Mouse (Mus musculus) heart, embryonic 14.5 days (tissue): ENCODE results near the gene Pank2. TPM values are rescaled to one million over a fixed set of nuclear protein-coding genes. Genes with fewer than 3 reads are reported as not detected.

Experiments
- ATAC-seq: fragments of 200-750 bp; cut with Nextera tagmentation; 2 replicates; pipeline ENCODE4 v1.8.0; 2017; ENCODE audit warnings: low read depth, moderate TSS enrichment; ENCODE audit not compliant: insufficient number of reproducible peaks, insufficient read depth, low FRiP score
- H3K27ac ChIP-seq, 2 experiments: fragments of 200-500 bp in 1 of 2; fragments of 300-500 bp in 1 of 2; sonication (generic) in 1 of 2; replicated peaks in 1 of 2; 2 replicates each; pipeline ENCODE4 v1.5.1; 2012 to 2014; ENCODE audit warnings: low read depth in 2 of 2, low read length in 2 of 2, control low read depth in 1 of 2, mild to moderate bottlenecking in 1 of 2, mixed read lengths in 1 of 2; ENCODE audit not compliant: control insufficient read depth in 1 of 2, insufficient read depth in 1 of 2
- H3K27me3 ChIP-seq: fragments of 300-500 bp; sonication (generic); 2 replicates; pipeline ENCODE4 v1.6.1; 2014; ENCODE audit warnings: mild to moderate bottlenecking, low read length, control low read depth; ENCODE audit not compliant: control insufficient read depth, insufficient read depth
- H3K36me3 ChIP-seq: fragments of 300-500 bp; sonication (generic); 2 replicates; pipeline ENCODE4 v1.6.1; 2014; ENCODE audit warnings: mild to moderate bottlenecking, control low read depth, low read length, mixed read lengths; ENCODE audit not compliant: control insufficient read depth, insufficient read depth
- H3K4me1 ChIP-seq, 2 experiments: fragments of 200-500 bp in 1 of 2; fragments of 300-500 bp in 1 of 2; sonication (generic) in 1 of 2; 2 replicates each; pipeline ENCODE4 v1.6.1; 2012 to 2014; ENCODE audit warnings: low read length in 2 of 2, control low read depth in 1 of 2, mixed read lengths in 1 of 2; ENCODE audit not compliant: control insufficient read depth in 2 of 2, insufficient read depth in 2 of 2
- H3K4me2 ChIP-seq: fragments of 300-500 bp; sonication (generic); 2 replicates; pipeline ENCODE4 v1.6.1; 2014; ENCODE audit warnings: mild to moderate bottlenecking, low read length
- H3K4me3 ChIP-seq, 2 experiments: fragments of 200-500 bp in 1 of 2; fragments of 300-500 bp in 1 of 2; sonication (generic) in 1 of 2; 2 replicates each; pipeline ENCODE4 v1.5.1; 2012 to 2014; ENCODE audit warnings: low read length in 2 of 2, mild to moderate bottlenecking in 2 of 2, control low read depth in 1 of 2, low read depth in 1 of 2, moderate library complexity in 1 of 2; ENCODE audit not compliant: control insufficient read depth in 1 of 2, insufficient read depth in 1 of 2
- H3K9ac ChIP-seq: fragments of 300-500 bp; sonication (generic); 2 replicates; pipeline ENCODE4 v1.6.1; 2014; ENCODE audit warnings: mild to moderate bottlenecking, low read length
- H3K9me3 ChIP-seq: fragments of 300-500 bp; sonication (generic); 2 replicates; pipeline ENCODE4 v1.6.1; 2016; ENCODE audit warnings: low read length, control low read depth; ENCODE audit not compliant: control insufficient read depth
- WGBS: fragments of 180-500 bp; shearing (Covaris S2); extraction: QIAGEN DNeasy Blood & Tissue Kit; methylation state at CpG from one replicate; pipeline ENCODE4 v1.1.7; 2014; 5-methylcytosine and 5-hydroxymethylcytosine counted together
- polyA plus RNA-seq: library from polyadenylated mRNA; unstranded; fragments of >200 nt; fragmentation: Nextera tagmentation; extraction: Ambion mirVana; gene quantifications from 2 replicates; pipeline ENCODE4 v1.2.1, GENCODE M21; 2014

Gene Pank2
- polyA plus RNA-seq, 1 experiment from 2014 or later = 32.9 TPM

DNA sequence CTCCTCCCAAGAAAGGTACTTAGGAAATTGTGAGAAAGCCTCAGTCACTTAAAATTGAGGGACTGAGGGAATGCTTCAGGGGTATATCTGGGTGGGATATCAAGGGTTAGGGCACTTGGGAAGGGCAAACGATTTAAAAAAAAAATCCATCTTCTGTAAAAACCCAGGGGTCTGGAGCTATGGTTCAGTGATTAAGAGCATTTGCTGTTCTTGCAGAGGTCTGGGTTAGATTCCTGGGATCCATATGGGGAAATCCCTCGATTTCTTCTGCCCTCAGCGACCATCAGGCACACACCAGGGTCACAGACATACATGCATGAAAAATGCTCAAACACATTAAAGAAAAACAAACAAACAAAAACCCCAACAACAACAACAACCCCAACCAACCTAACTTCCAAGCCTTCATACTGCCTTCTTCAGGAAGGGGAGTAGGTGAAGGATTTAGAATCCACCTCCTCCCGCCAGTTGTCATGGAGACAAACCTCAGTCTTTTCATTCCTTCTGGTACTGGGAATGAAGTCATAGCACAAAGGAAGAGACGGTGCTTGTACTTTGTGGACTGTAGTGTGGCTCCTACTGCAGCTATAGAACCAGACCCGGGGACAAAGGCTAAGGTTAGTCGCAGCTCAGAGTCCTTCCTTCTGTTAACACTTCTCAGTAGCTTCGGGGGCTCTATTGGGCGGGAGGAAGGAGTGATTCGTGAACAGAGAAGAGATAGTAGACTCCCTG is 648 bp upstream of the Pank2 start:
- H3K27ac ChIP-seq = peak overlapping the region; percentile 96 to 99
- peaks cover 14 to 35% of the 10 kb centered on the region in 2 experiments for H3K4me1 ChIP-seq
- H3K9me3 ChIP-seq = no peaks in the 10 kb centered on the region
- ATAC-seq = no peak; the same call in 1 of the 2 replicates
- H3K27me3 ChIP-seq = no peaks in the 10 kb centered on the region
- peak overlapping the region; percentile 71 to 79 for H3K4me3 ChIP-seq
- H3K36me3 ChIP-seq = peaks cover 4% of the 10 kb centered on the region; the same call in 1 of the 2 replicates
- WGBS = 6% methylated on average over 10 of the region's 10 CpGs
- peak overlapping the region; percentile 85 for H3K9ac ChIP-seq
- H3K4me2 ChIP-seq = peak overlapping the region; percentile 60

DNA sequence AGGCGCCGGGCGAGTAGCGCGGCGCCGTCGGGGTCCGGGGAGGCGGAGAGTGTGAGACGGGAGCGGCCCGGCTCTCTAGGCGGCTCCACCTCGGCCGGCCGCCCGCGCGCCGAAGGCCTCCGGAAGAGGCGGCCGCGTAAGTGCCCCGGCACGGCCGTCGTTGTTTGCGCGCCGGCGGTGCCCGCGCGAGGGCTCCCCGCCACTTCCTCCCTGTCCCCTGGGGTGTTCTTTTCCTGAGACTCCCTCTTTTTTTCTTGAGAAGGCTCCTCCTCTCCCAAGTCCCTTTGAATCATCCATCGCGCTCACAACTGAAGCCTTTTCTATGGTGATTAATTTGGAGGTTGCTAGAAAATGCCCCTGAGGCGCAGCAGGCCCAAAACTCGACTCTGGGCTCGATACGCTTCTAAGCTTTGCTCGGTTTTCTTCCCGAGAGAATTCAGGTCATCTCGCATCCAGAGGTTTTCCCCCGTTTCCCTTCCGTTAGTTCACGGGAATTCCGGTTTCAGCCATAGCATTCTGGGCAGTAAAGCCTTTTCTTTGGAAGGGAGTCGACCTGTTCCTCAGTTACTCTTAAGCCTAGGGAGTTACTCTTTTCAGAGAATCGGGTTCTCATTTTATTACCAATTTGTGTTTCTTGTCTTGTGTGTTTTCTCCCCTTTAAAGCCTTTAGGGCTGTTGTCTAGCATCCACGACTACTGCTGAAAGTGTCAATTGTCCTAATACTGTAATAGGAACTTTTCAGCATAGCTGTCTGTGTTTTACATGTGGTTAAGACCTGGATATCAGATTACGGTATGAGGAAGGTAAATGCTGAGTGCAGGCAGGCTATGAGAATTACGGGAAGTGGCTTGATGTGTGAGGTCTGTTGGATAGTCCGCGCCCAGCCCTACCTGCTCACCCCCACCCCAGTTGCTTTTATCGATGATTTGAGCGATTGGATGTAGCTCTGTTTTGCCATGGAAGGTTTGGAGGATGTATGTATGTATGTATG is 680 bp downstream of the Pank2 start:
- Histone ChIP-seq H3K27ac (peak overlapping the region; percentile 98 to 99), H3K27me3 (no peaks in the 10 kb centered on the region), H3K36me3 (peaks cover 4% of the 10 kb centered on the region; the same call in 1 of the 2 replicates), H3K9ac (peak overlapping the region; percentile 85), H3K4me2 (peak overlapping the region; percentile 90), H3K4me1 (peaks cover 12 to 35% of the 10 kb centered on the region in 2 experiments), H3K4me3 (peak overlapping the region; percentile 79 to 96), H3K9me3 (no peaks in the 10 kb centered on the region)
- ATAC-seq = peak; percentile 68
- WGBS = under 1% methylated on average over 56 of the region's 59 CpGs

DNA sequence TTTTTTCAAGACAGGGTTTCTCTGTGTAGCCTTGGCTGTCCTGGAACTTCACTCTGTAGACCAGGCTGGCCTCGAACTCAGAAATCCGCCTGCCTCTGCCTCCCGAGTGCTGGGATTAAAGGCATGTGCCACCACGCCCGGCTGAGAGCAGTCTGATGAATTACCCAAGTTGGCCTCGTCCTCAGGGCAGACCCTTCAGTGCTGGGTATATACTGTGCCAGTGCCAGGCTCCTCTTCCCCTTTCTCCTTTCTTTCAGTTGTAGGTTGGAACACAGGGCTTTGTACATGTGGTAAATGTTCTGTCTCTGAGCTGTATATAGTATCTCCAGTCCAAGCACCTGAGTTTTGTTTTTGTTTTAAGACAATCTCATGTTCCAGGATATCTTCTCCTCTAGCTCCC is 1.7 kb downstream of the Pank2 start:
- peak overlapping the region; percentile 85; the same call in 1 of the 2 replicates for H3K9ac ChIP-seq
- H3K4me1 ChIP-seq = peaks cover 12 to 35% of the 10 kb centered on the region in 2 experiments
- 75% methylated on average over 6 of the region's 6 CpGs for WGBS
- H3K36me3 ChIP-seq = peaks cover 4% of the 10 kb centered on the region; the same call in 1 of the 2 replicates
- no peak for ATAC-seq
- H3K27me3 ChIP-seq = no peaks in the 10 kb centered on the region
- peak overlapping the region; percentile 90 for H3K4me2 ChIP-seq
- H3K4me3 ChIP-seq = peak overlapping the region in 1 of 2 experiments; percentile 79; a peak in 1 of 4 replicates
- no peaks in the 10 kb centered on the region for H3K9me3 ChIP-seq
- H3K27ac ChIP-seq = no peak overlapping the region

- no peak overlapping the region for H3K4me3 ChIP-seq
- no peak overlapping the region for H3K27ac ChIP-seq
- H3K9me3 ChIP-seq = no peaks in the 10 kb centered on the region
- H3K9ac ChIP-seq = no peak overlapping the region
- peaks cover 4% of the 10 kb centered on the region; the same call in 1 of the 2 replicates for H3K36me3 ChIP-seq
- H3K4me2 ChIP-seq = no peak overlapping the region
- peaks cover 12 to 33% of the 10 kb centered on the region in 2 experiments for H3K4me1 ChIP-seq
- 87% methylated on average over 2 of the region's 2 CpGs for WGBS
- no peak for ATAC-seq
- H3K27me3 ChIP-seq = no peaks in the 10 kb centered on the region
Observed at GRCm38 (mm10) chr2:131265056-131265455, 2.8 kb downstream of the Pank2 start.

DNA sequence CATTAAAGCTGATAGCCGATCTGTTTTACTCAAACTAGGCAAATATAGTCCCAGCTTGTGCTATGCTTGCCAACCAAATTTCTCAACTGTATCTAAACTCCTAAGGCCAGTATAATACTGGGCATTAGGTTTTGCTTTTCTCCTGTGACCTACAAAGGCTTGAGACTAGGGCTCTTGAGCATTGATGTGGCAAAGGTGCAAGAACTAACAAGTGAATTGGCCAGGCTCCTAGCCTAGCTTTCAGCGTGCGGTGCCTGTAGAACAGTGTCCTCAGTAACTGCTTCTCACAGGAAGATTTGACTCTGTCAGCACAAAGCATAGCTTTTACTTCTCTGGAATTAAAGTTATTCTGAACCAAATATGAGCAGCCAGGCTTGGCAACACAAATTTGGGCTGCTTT is 13.2 kb downstream of the Pank2 start:
- H3K4me2 ChIP-seq = no peak overlapping the region
- no peaks in the 10 kb centered on the region for H3K4me1 ChIP-seq
- no peak overlapping the region for H3K9ac ChIP-seq
- H3K27me3 ChIP-seq = no peaks in the 10 kb centered on the region
- peaks cover 65% of the 10 kb centered on the region for H3K36me3 ChIP-seq
- H3K4me3 ChIP-seq = no peak overlapping the region
- no peaks in the 10 kb centered on the region for H3K9me3 ChIP-seq
- 91% methylated on average over 3 of the region's 3 CpGs for WGBS
- no peak overlapping the region for H3K27ac ChIP-seq
- ATAC-seq = no peak

DNA sequence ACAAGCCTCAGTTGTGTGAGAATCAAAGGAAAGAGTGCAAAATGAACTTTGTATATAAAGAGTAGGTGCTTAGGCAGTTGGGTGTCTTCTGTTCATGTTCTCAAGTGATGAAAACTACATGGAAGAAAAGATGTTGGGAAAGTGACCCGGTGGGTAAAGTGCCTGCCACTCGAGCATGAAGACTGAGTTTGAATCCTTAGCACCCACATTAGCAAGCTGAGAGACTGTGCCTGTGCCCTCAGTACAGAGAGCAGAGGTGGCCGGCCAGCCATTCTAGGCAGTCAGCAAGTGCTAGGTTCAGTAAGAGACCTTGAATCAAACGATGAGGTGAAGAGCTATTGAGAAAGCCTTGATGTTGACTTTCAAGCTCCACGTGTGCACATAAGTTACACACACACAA is 14.4 kb downstream of the Pank2 start:
- Histone ChIP-seq H3K36me3 (peaks cover 77% of the 10 kb centered on the region), H3K4me3 (no peak overlapping the region), H3K4me2 (no peak overlapping the region), H3K27me3 (no peaks in the 10 kb centered on the region), H3K27ac (no peak overlapping the region), H3K9me3 (no peaks in the 10 kb centered on the region), H3K9ac (no peak overlapping the region), H3K4me1 (no peaks in the 10 kb centered on the region)
- WGBS = 85% methylated on average over 5 of the region's 5 CpGs
- ATAC-seq = no peak

GRCm38 (mm10) chr2:131281596-131281995 is 19.3 kb downstream of the Pank2 start:
- H3K4me1 ChIP-seq = no peaks in the 10 kb centered on the region
- ATAC-seq = no peak
- no peak overlapping the region for H3K9ac ChIP-seq
- no peak overlapping the region for H3K4me2 ChIP-seq
- H3K4me3 ChIP-seq = no peak overlapping the region
- no peaks in the 10 kb centered on the region for H3K9me3 ChIP-seq
- 85% methylated on average over 1 of the region's 1 CpGs for WGBS
- peaks cover 78% of the 10 kb centered on the region for H3K36me3 ChIP-seq
- no peaks in the 10 kb centered on the region for H3K27me3 ChIP-seq
- no peak overlapping the region for H3K27ac ChIP-seq
